Mouse (Mus musculus) myocyte (in vitro differentiated cells): Measurements from ENCODE around the gene Suclg2.
A peak's percentile ranks its signal among the peaks of the same experiment; 100 is the strongest.

ENCODE experiments used
- CEBPB ChIP-seq: IDR thresholded peaks from 2 replicates; pipeline ENCODE4 v1.6.1; 2011; ENCODE audit warnings: mild to moderate bottlenecking, moderate library complexity; ENCODE audit not compliant: poor library complexity, insufficient read depth, severe bottlenecking
- E2F4 ChIP-seq: IDR thresholded peaks from one replicate; pipeline ENCODE4 v1.6.1; 2011; ENCODE audit warnings: mild to moderate bottlenecking, control low read depth, moderate library complexity; ENCODE audit not compliant: insufficient read depth
- MAX ChIP-seq: IDR thresholded peaks from one replicate; pipeline ENCODE4 v1.6.1; 2011; ENCODE audit warnings: low read depth, mild to moderate bottlenecking, control low read depth
- MYOD1 ChIP-seq, 3 experiments: IDR thresholded peaks; one replicate each; pipeline ENCODE4 v1.6.1; 2011; ENCODE audit warnings: control low read depth in 2 of 3, low read depth in 2 of 3, mild to moderate bottlenecking in 2 of 3, moderate library complexity in 1 of 3; ENCODE audit not compliant: insufficient read length in 2 of 3, control insufficient read depth in 1 of 3
- MYOG ChIP-seq, 3 experiments: IDR thresholded peaks; one replicate each; pipeline ENCODE4 v1.6.1; 2011; ENCODE audit warnings: control low read depth in 2 of 3, low read depth in 2 of 3, mild to moderate bottlenecking in 2 of 3; ENCODE audit not compliant: insufficient read length in 2 of 3, control insufficient read depth in 1 of 3, insufficient read depth in 1 of 3
- POLR2A ChIP-seq: IDR thresholded peaks from one replicate; pipeline ENCODE4 v1.6.1; 2011; ENCODE audit warnings: low read depth, mild to moderate bottlenecking, control low read depth, moderate library complexity; ENCODE audit not compliant: insufficient read length
- POLR2AphosphoS2 ChIP-seq: IDR thresholded peaks from one replicate; pipeline ENCODE4 v1.6.1; 2011; ENCODE audit warnings: low read depth, control low read depth; ENCODE audit not compliant: insufficient read length
- REST ChIP-seq: IDR thresholded peaks from one replicate; pipeline ENCODE4 v1.6.1; 2011; ENCODE audit warnings: mild to moderate bottlenecking, control low read depth, moderate library complexity; ENCODE audit not compliant: insufficient read depth, insufficient read length
- SRF ChIP-seq: IDR thresholded peaks from one replicate; pipeline ENCODE4 v1.6.1; 2011; ENCODE audit warnings: low read depth; ENCODE audit not compliant: control insufficient read depth, insufficient read length
- TCF12 ChIP-seq: IDR thresholded peaks from one replicate; pipeline ENCODE4 v1.6.1; 2011; ENCODE audit warnings: mild to moderate bottlenecking, control low read depth; ENCODE audit not compliant: poor library complexity, insufficient read depth, severe bottlenecking
- TCF3 ChIP-seq: IDR thresholded peaks from one replicate; pipeline ENCODE4 v1.6.1; 2011; ENCODE audit warnings: low read depth, control low read depth; ENCODE audit not compliant: insufficient read length
- USF1 ChIP-seq: IDR thresholded peaks from one replicate; pipeline ENCODE4 v1.6.1; 2011; ENCODE audit warnings: low read depth, mild to moderate bottlenecking, control low read depth, moderate library complexity

DNA sequence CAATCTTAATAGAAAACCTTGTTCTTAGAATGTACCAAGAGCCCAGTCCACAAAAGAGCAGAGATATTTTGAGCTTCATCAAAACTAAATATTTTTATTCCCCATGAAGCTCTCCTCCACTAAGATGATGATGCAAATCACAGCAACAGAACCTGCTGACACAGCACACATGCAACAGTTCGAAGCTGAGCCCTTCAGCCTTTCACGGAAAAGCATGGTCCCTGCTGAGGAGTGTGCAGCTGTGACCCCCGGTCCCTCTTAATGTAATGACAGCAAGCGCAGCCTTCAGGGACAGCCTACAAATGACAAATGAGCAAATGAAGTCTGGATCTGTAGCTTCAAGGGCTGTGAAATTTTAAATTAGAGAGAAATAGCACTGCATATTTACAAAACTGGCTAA, 128.1 kb downstream of the Suclg2 start:
- TF ChIP-seq MAX: no peak
- no peak for TF ChIP-seq POLR2A
- TF ChIP-seq E2F4: no peak
- TF ChIP-seq TCF12: no peak
- TF ChIP-seq POLR2AphosphoS2: no peak
- TF ChIP-seq MYOG (IDR thresholded peaks at IDR 0.05; ENCODE audit: control insufficient read depth in 1 of 3, insufficient read depth in 1 of 3, insufficient read length in 2 of 3, low read depth in 2 of 3): no peak
- no peak for TF ChIP-seq MYOD1 (IDR thresholded peaks at IDR 0.05; ENCODE audit: control insufficient read depth in 1 of 3, insufficient read length in 2 of 3, low read depth in 2 of 3)
- TF ChIP-seq CEBPB: peak; percentile 93
- TF ChIP-seq USF1: no peak
- no peak for TF ChIP-seq TCF3
- TF ChIP-seq SRF: no peak
- no peak for TF ChIP-seq REST
